ENCODE assay signal across 23 mouse cellular contexts in the genomic region with DNA sequence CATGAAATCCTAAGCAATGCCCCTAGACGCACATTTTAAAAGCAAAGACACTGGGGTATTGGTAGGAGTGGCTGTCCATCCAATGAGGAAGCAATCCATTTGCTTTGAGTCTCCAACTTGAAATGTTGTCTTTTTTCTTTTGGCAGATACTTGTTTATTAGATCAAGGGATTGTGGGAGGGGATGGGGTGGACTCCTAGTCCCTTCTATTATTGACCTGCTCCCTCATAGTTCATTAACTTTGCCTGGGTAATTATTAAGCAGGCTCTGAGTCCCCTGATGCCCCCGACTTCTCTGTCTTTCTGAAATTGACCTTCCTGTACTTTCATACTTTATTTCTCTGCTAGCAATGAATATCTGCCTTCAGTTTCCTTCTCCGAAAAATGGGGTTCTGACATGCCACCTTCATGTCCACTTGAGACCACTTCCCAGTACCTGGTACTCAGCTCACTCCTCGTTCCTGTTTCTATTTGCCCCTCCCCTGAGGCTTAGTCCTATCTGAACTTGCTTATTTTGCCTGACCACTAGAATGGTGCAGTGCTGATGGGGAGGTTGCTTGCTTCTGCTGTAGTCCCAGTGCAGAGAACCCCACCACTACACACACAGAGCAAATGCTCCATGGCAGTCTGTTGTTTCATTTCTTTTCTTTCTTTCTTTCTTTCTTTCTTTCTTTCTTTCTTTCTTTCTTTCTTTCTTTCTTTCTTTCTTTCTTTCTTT. TPM values are rescaled to one million over a fixed set of nuclear protein-coding genes. Genes with fewer than 3 reads are reported as not detected.
A peak's percentile ranks its signal among the peaks of the same experiment; 100 is the strongest.
DNase-seq lines count a peak whose midpoint lies in the region; ATAC-seq lines count a peak whose summit lies in the region.
"Had no signal": no experiment of that assay in that cellular context is flagged by ENCODE, and none has a peak within 500 bp of the region (broad histone marks: within the 10 kb centered on the region; RNA-seq: fewer than 3 reads in every experiment).

No protein-coding gene starts in this region.

- H3K4me3 ChIP-seq in kidney, embryonic 16.5 days (ENCODE audit: low read length) = no peak overlapping the region
- H3K4me3 ChIP-seq in liver, embryonic 12.5 days = no peak overlapping the region
- no peak overlapping the region for H3K4me3 ChIP-seq in limb, embryonic 10.5 days
- H3K4me3 ChIP-seq: forebrain, embryonic 10.5 days; heart, embryonic 15.5 days; hindbrain, embryonic 15.5 days; intestine, embryonic 15.5 days; layer of hippocampus, adult 2 months; limb, embryonic 12.5 days; midbrain, embryonic 12.5 days had no signal

- 57% methylated on average over 4 of the region's 4 CpGs for WGBS in kidney, embryonic 16.5 days
- 50% methylated on average over 4 of the region's 4 CpGs for WGBS in liver, embryonic 12.5 days (ENCODE audit: insufficient replicate concordance)
- WGBS in limb, embryonic 10.5 days = 87% methylated on average over 4 of the region's 4 CpGs

- DNase-seq in kidney, adult 18-20 months = peak; percentile 39
- no peak for DNase-seq in kidney, postnatal 4 days
- DNase-seq in yolk sac, embryonic 10.5 days (ENCODE audit: low spot score) = peak; percentile 65
- no peak for DNase-seq in limb, embryonic 10.5 days (ENCODE audit: low spot score)
- no peak for DNase-seq in urinary bladder, postnatal 25 days (ENCODE audit: low spot score)
- DNase-seq: adrenal gland, postnatal 14 days; cerebellum, adult 9-10 months; forebrain, postnatal 0 days; heart, postnatal 36 days; layer of hippocampus, postnatal 36 days; lung, embryonic 14.5 days had no signal

- H3K27ac ChIP-seq in kidney, embryonic 16.5 days (ENCODE audit: low read length) = peak overlapping the region; percentile 79
- H3K27ac ChIP-seq in liver, embryonic 12.5 days = no peak overlapping the region
- no peak overlapping the region for H3K27ac ChIP-seq in limb, embryonic 10.5 days
- H3K27ac ChIP-seq: forebrain, embryonic 10.5 days; heart, embryonic 15.5 days; hindbrain, embryonic 15.5 days; intestine, embryonic 15.5 days; layer of hippocampus, adult 2 months; limb, embryonic 12.5 days; midbrain, embryonic 12.5 days had no signal

- no peaks in the 10 kb centered on the region for H3K4me1 ChIP-seq in kidney, embryonic 16.5 days (ENCODE audit: insufficient read depth, low read length)
- H3K4me1 ChIP-seq in liver, embryonic 12.5 days = no peaks in the 10 kb centered on the region
- H3K4me1 ChIP-seq in limb, embryonic 10.5 days = no peaks in the 10 kb centered on the region
- H3K4me1 ChIP-seq: heart, embryonic 15.5 days; hindbrain, embryonic 15.5 days; intestine, embryonic 15.5 days; limb, embryonic 12.5 days; midbrain, embryonic 12.5 days had no signal

- H3K4me2 ChIP-seq in kidney, embryonic 16.5 days (replicated peaks; ENCODE audit: low read depth, low read length) = no peak overlapping the region; the same call in 1 of the 2 replicates
- H3K4me2 ChIP-seq in liver, embryonic 12.5 days = no peak overlapping the region
- H3K4me2 ChIP-seq: heart, embryonic 15.5 days; hindbrain, embryonic 15.5 days; intestine, embryonic 15.5 days; limb, embryonic 12.5 days; lung, embryonic 14.5 days; midbrain, embryonic 12.5 days had no signal

- ATAC-seq in kidney, embryonic 16.5 days (ENCODE audit: low FRiP score, low TSS enrichment) = no peak; the same call in 1 of the 2 replicates
- ATAC-seq in liver, embryonic 12.5 days = peak; percentile 60
- ATAC-seq: CD4-positive, CD25-positive, alpha-beta regulatory T cell, adult 4 months; forebrain, postnatal 0 days; intestine, embryonic 15.5 days had no signal

- H3K36me3 ChIP-seq in kidney, embryonic 16.5 days (ENCODE audit: insufficient read depth, low read length) = no peaks in the 10 kb centered on the region
- H3K36me3 ChIP-seq in liver, embryonic 12.5 days = no peaks in the 10 kb centered on the region
- H3K36me3 ChIP-seq in limb, embryonic 10.5 days = no peaks in the 10 kb centered on the region
- H3K36me3 ChIP-seq: forebrain, embryonic 10.5 days; heart, embryonic 15.5 days; hindbrain, embryonic 15.5 days; intestine, embryonic 15.5 days; limb, embryonic 12.5 days; midbrain, embryonic 12.5 days had no signal

- H3K9me3 ChIP-seq in kidney, embryonic 16.5 days (ENCODE audit: low read length) = no peaks in the 10 kb centered on the region
- no peaks in the 10 kb centered on the region for H3K9me3 ChIP-seq in liver, embryonic 12.5 days (replicated peaks)
- H3K9me3 ChIP-seq in limb, embryonic 10.5 days (replicated peaks) = no peaks in the 10 kb centered on the region
- H3K9me3 ChIP-seq: forebrain, embryonic 10.5 days; heart, embryonic 15.5 days; hindbrain, embryonic 15.5 days; intestine, embryonic 15.5 days; limb, embryonic 12.5 days; midbrain, embryonic 12.5 days had no signal

- H3K9ac ChIP-seq in kidney, embryonic 16.5 days (replicated peaks; ENCODE audit: low read length) = no peak overlapping the region
- H3K9ac ChIP-seq in liver, embryonic 12.5 days = no peak overlapping the region
- H3K9ac ChIP-seq: forebrain, postnatal 0 days; heart, embryonic 15.5 days; hindbrain, embryonic 15.5 days; intestine, embryonic 15.5 days; limb, embryonic 12.5 days; lung, embryonic 14.5 days; midbrain, embryonic 12.5 days had no signal

- no peaks in the 10 kb centered on the region for H3K27me3 ChIP-seq in kidney, embryonic 16.5 days (ENCODE audit: insufficient read depth, low read length)
- H3K27me3 ChIP-seq in liver, embryonic 12.5 days (replicated peaks) = no peaks in the 10 kb centered on the region
- H3K27me3 ChIP-seq in limb, embryonic 10.5 days (ENCODE audit: low read depth, poor library complexity, severe bottlenecking) = 0 out of 2 replicates have a peak, but pooled peaks cover 4% of the 10 kb centered on the region
- H3K27me3 ChIP-seq: heart, embryonic 15.5 days; hindbrain, embryonic 15.5 days; intestine, embryonic 15.5 days; midbrain, embryonic 12.5 days had no signal

RNA-seq across cellular contexts. Expression of gene Pah, which starts 1.0 kb away (rescaled TPM):
- 7.6 and 8.3 TPM in 2 replicates for polyA plus RNA-seq in kidney, embryonic 16.5 days (2015; fragmentation: Nextera tagmentation; extraction: Ambion mirVana)
- 12.0 and 13.4 TPM in 2 replicates for polyA plus RNA-seq in liver, embryonic 12.5 days (2016; fragmentation: Nextera tagmentation; extraction: Ambion mirVana)
- not detected in 2 replicates for polyA plus RNA-seq in limb, embryonic 10.5 days (2016; fragmentation: Nextera tagmentation; extraction: Ambion mirVana)
- polyA plus RNA-seq: brain, embryonic 14.5 days; CD4-positive, CD25-positive, alpha-beta regulatory T cell, adult 4 months; embryonic facial prominence, embryonic 11.5 days; forebrain, embryonic 10.5 days; heart, embryonic 15.5 days; hindbrain, embryonic 15.5 days; limb, embryonic 12.5 days; lung, embryonic 14.5 days; midbrain, embryonic 12.5 days had no signal

RNA-seq across cellular contexts. Expression of gene Ascl1, which starts 27.1 kb away (rescaled TPM):
- 0.92 and 1.4 TPM in 2 replicates for polyA plus RNA-seq in kidney, embryonic 16.5 days (2015; fragmentation: Nextera tagmentation; extraction: Ambion mirVana)
- polyA plus RNA-seq in liver, embryonic 12.5 days (2016; fragmentation: Nextera tagmentation; extraction: Ambion mirVana) = 0.29 and 0.33 TPM in 2 replicates
- polyA plus RNA-seq in limb, embryonic 10.5 days (2016; fragmentation: Nextera tagmentation; extraction: Ambion mirVana) = 0.14 and 0.15 TPM in 2 replicates
- polyA plus RNA-seq: CD4-positive, CD25-positive, alpha-beta regulatory T cell, adult 4 months had no signal

Comparison
In these comparisons a context has a peak if more than half of its experiments do, and no peak if none do; other contexts are left out.
1. DNase-seq: peak in kidney, adult 18-20 months (single experiment) and yolk sac, embryonic 10.5 days (single experiment); none in kidney, postnatal 4 days (0 of 2), limb, embryonic 10.5 days (single experiment) and urinary bladder, postnatal 25 days (single experiment).